ENCODE assay signal across 8 mouse cellular contexts in genomic region chr4:32984242-32984641, GRCm38 (mm10). TPM values are rescaled to one million over a fixed set of nuclear protein-coding genes. Genes with fewer than 3 reads are reported as not detected.
DNase-seq lines count a peak whose midpoint lies in the region; ATAC-seq and TF ChIP-seq lines count a peak whose summit lies in the region.

No protein-coding gene starts in this region.

- H3K36me3 ChIP-seq in megakaryocyte, embryonic 14.5 days (replicated peaks; ENCODE audit: low read length), result no peaks in the 10 kb centered on the region
- H3K36me3 ChIP-seq in hindbrain, embryonic 15.5 days, result no peaks in the 10 kb centered on the region
- H3K36me3 ChIP-seq in midbrain, embryonic 12.5 days, result no peaks in the 10 kb centered on the region

- H3K27ac ChIP-seq in cerebellum, adult 2 months (ENCODE audit: insufficient read depth, low read length), result no peak overlapping the region
- peak overlapping the region; percentile 89; the same call in 1 of the 2 replicates for H3K27ac ChIP-seq in hindbrain, embryonic 15.5 days (replicated peaks)
- H3K27ac ChIP-seq in midbrain, embryonic 12.5 days (replicated peaks), result peak overlapping the region; percentile 94

- H3K9ac ChIP-seq in hindbrain, embryonic 15.5 days, result peak overlapping the region; percentile 92
- peak overlapping the region; percentile 94 for H3K9ac ChIP-seq in midbrain, embryonic 12.5 days (replicated peaks)

- no peaks in the 10 kb centered on the region for H3K27me3 ChIP-seq in cerebellum, adult 2 months (ENCODE audit: control insufficient read depth, insufficient read depth, low read length)
- peaks cover 75% of the 10 kb centered on the region for H3K27me3 ChIP-seq in megakaryocyte, embryonic 14.5 days (replicated peaks)
- no peaks in the 10 kb centered on the region for H3K27me3 ChIP-seq in hindbrain, embryonic 15.5 days
- H3K27me3 ChIP-seq in midbrain, embryonic 12.5 days, result peaks cover 12% of the 10 kb centered on the region; the same call in 1 of the 2 replicates

- TF ChIP-seq CTCF in cerebellum, adult 2 months (IDR thresholded peaks at IDR 0.05; ENCODE audit: borderline replicate concordance, insufficient read depth, low read depth, low read length), result no peak

- no peak for ATAC-seq in cerebellum, adult (ENCODE audit: insufficient number of reproducible peaks, low FRiP score, low TSS enrichment)
- no peak for ATAC-seq in megakaryocyte, adult 5-6 weeks (ENCODE audit: poor library complexity, severe bottlenecking)
- no peak for ATAC-seq in hindbrain, embryonic 15.5 days (ENCODE audit: low FRiP score, low read depth)
- ATAC-seq in midbrain, embryonic 12.5 days (ENCODE audit: low FRiP score, low read depth), result no peak

- WGBS in cerebellum, adult 2 months, result 2% methylated on average over 13 of the region's 13 CpGs
- under 1% methylated on average over 13 of the region's 13 CpGs for WGBS in hindbrain, embryonic 15.5 days
- WGBS in midbrain, embryonic 12.5 days, result 0% methylated on average over 13 of the region's 13 CpGs

- DNase-seq in cerebellum, adult 2 months, result peak; percentile 21 to 38
- no peak for DNase-seq in layer of hippocampus, postnatal 36 days
- DNase-seq in T-cell, adult 2 months (ENCODE audit: low spot score), result no peak

- H3K4me2 ChIP-seq in hindbrain, embryonic 15.5 days, result peak overlapping the region; percentile 82
- H3K4me2 ChIP-seq in midbrain, embryonic 12.5 days (replicated peaks), result peak overlapping the region; percentile 88

- no peak for TF ChIP-seq POLR2A in cerebellum, adult 2 months (IDR thresholded peaks at IDR 0.05; ENCODE audit: borderline replicate concordance, insufficient read depth, low read length)

- peak overlapping the region; percentile 68 for H3K4me3 ChIP-seq in cerebellum, adult 2 months (replicated peaks; ENCODE audit: insufficient read depth, low read depth, low read length)
- peak overlapping the region; percentile 95 for H3K4me3 ChIP-seq in megakaryocyte, embryonic 14.5 days (replicated peaks)
- peak overlapping the region; percentile 88 for H3K4me3 ChIP-seq in hindbrain, embryonic 15.5 days
- H3K4me3 ChIP-seq in midbrain, embryonic 12.5 days, result peak overlapping the region; percentile 93

- H3K9me3 ChIP-seq in megakaryocyte, embryonic 14.5 days, result peaks cover 25% of the 10 kb centered on the region
- H3K9me3 ChIP-seq in hindbrain, embryonic 15.5 days, result no peaks in the 10 kb centered on the region
- no peaks in the 10 kb centered on the region for H3K9me3 ChIP-seq in midbrain, embryonic 12.5 days

- H3K4me1 ChIP-seq in cerebellum, adult 2 months (ENCODE audit: control insufficient read depth, insufficient read depth, low read length), result peaks cover 5% of the 10 kb centered on the region
- peaks cover 31% of the 10 kb centered on the region for H3K4me1 ChIP-seq in megakaryocyte, embryonic 14.5 days
- peaks cover 34% of the 10 kb centered on the region for H3K4me1 ChIP-seq in hindbrain, embryonic 15.5 days (replicated peaks)
- H3K4me1 ChIP-seq in midbrain, embryonic 12.5 days, result peaks cover 29% of the 10 kb centered on the region

RNA-seq across cellular contexts. Expression of gene Rragd, which starts 1.4 kb away (rescaled TPM):
- polyA plus RNA-seq in cerebellum, adult 2 months (2012; rRNA removed), result 45.4 and 51.7 TPM in 2 replicates
- polyA plus RNA-seq in megakaryocyte, embryonic 14.5 days (2012; ENCODE audit: insufficient read depth, low replicate concordance), result 0.37 TPM in 1 of 2 replicates, not detected in the other
- 0.33 and 3.5 TPM in 2 replicates for total RNA-seq in megakaryocyte, adult 5-6 weeks (2015)
- 0.24 and 0.44 TPM in 2 replicates for total RNA-seq in megakaryocyte, adult 5-6 weeks (2017)
- 32.5 and 37.1 TPM in 2 replicates for polyA plus RNA-seq in hindbrain, embryonic 15.5 days (2015; fragmentation: Nextera tagmentation; extraction: Ambion mirVana)
- 38.3 and 44.0 TPM in 2 replicates for polyA plus RNA-seq in midbrain, embryonic 12.5 days (2016; fragmentation: Nextera tagmentation; extraction: Ambion mirVana)
- 10 to 100 TPM; 59.8 to 65.4 TPM for total RNA-seq in layer of hippocampus, postnatal 36 days (2021)

RNA-seq across cellular contexts. Expression of gene Ankrd6, which starts 33.6 kb away (rescaled TPM):
- polyA plus RNA-seq in cerebellum, adult 2 months (2012; rRNA removed), result 7.7 and 9.4 TPM in 2 replicates
- polyA plus RNA-seq in megakaryocyte, embryonic 14.5 days (2012; ENCODE audit: insufficient read depth, low replicate concordance), result not detected in 2 replicates
- 0.42 TPM in 1 of 2 replicates, not detected in the other for total RNA-seq in megakaryocyte, adult 5-6 weeks (2015)
- 0.33 TPM in 1 of 2 replicates, not detected in the other for total RNA-seq in megakaryocyte, adult 5-6 weeks (2017)
- polyA plus RNA-seq in hindbrain, embryonic 15.5 days (2015; fragmentation: Nextera tagmentation; extraction: Ambion mirVana), result 23.4 and 26.9 TPM in 2 replicates
- 36.7 and 39.9 TPM in 2 replicates for polyA plus RNA-seq in midbrain, embryonic 12.5 days (2016; fragmentation: Nextera tagmentation; extraction: Ambion mirVana)
- 10 to 100 TPM; 39.4 to 43.2 TPM for total RNA-seq in layer of hippocampus, postnatal 36 days (2021)

RNA-seq across cellular contexts. Expression of gene Ube2j1, which starts 47.0 kb away (rescaled TPM):
- polyA plus RNA-seq in cerebellum, adult 2 months (2012; rRNA removed), result 78.9 and 80.8 TPM in 2 replicates
- polyA plus RNA-seq in megakaryocyte, embryonic 14.5 days (2012; ENCODE audit: insufficient read depth, low replicate concordance), result 27.5 and 35.5 TPM in 2 replicates
- total RNA-seq in megakaryocyte, adult 5-6 weeks (2015), result 57.6 and 61.3 TPM in 2 replicates
- total RNA-seq in megakaryocyte, adult 5-6 weeks (2017), result 59.9 and 65.6 TPM in 2 replicates
- polyA plus RNA-seq in hindbrain, embryonic 15.5 days (2015; fragmentation: Nextera tagmentation; extraction: Ambion mirVana), result 67.8 and 71.3 TPM in 2 replicates
- polyA plus RNA-seq in midbrain, embryonic 12.5 days (2016; fragmentation: Nextera tagmentation; extraction: Ambion mirVana), result 51.7 and 55.1 TPM in 2 replicates
- total RNA-seq in layer of hippocampus, postnatal 36 days (2021), result 100 to 1,000 TPM in 1 of 2 experiments, 10 to 100 TPM in 1; 98.5 to 104 TPM

Comparison
In these comparisons a context has a peak if more than half of its experiments do, and no peak if none do; other contexts are left out.
1. DNase-seq: peak in cerebellum, adult 2 months (2 of 2); none in layer of hippocampus, postnatal 36 days (0 of 2) and T-cell, adult 2 months (single experiment).
2. RNA of gene Rragd, which starts 1.4 kb away (polyA plus RNA-seq): 45.4 to 51.7 TPM in cerebellum, adult 2 months, 38.3 to 44.0 TPM in midbrain, embryonic 12.5 days and 32.5 to 37.1 TPM in hindbrain, embryonic 15.5 days; 0.37 TPM in megakaryocyte, embryonic 14.5 days; every median in the first group is over 10 times any median in the second.
3. Peak in every context shown above with its lines, with median percentiles within 50 percentile points of each other: H3K4me3 ChIP-seq.